Mouse (Mus musculus): ENCODE data around the gene Ferd3l. TPM values are rescaled to one million over a fixed set of nuclear protein-coding genes. Genes with fewer than 3 reads are reported as not detected.

The Ferd3l gene
- polyA plus RNA-seq (2014; fragmentation: Nextera tagmentation; extraction: Ambion mirVana), result not detected in 2 replicates

DNA sequence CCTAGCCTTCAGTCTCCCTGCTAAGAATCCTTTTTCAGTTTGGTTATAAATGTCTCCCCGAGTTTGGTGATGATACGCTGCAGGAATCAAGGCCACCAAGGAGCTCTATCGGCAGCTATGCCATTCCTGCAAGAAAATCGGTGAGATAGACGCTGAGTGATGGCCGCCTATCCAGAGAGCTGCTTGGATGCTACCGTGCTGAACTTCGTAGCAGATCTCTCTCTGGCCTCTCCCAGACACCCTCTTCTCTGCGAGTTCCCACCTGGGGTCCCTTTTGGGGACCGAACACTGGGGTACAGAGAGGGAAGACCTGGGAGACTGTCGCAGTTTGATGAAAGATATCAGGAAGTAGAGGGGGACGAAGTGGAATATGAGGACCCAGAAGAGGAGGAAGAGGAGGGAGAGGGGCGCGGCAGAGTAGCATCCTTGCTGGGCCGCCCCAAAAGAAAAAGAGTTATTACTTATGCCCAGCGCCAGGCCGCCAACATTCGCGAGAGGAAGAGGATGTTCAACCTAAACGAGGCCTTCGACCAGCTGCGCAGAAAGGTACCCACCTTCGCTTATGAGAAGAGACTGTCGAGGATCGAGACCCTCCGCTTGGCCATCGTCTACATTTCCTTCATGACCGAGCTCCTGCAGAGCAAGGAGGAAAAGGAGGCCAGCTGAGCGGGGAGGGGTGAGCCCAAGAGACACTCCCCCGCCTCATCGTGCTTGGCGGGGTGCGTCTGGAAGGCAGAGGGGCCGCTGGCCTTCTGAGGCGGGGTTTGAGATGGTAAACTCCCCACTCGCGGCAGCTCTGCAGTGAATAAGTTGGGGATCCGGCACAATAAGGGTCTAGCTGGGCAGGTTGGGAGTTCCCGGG lies at the start of gene Ferd3l:
Ferd3l (plus strand) TSS at position 95 of the 862 bp plus-strand sequence.
- Histone ChIP-seq H3K27me3 (replicated peaks; ENCODE audit: control insufficient read depth, insufficient read depth, low read length) (peaks cover 41% of the 10 kb centered on the region), H3K4me3 (ENCODE audit: low read depth, low read length) (peak within 1 kb of the TSS; percentile 24), H3K36me3 (ENCODE audit: control insufficient read depth, insufficient read depth, low read length) (no peaks in the 10 kb centered on the region), H3K4me2 (ENCODE audit: low read length) (peak within 1 kb of the TSS; percentile 39), H3K9ac (ENCODE audit: low read length) (no peak within 1 kb of the TSS), H3K4me1 (replicated peaks; ENCODE audit: control insufficient read depth, insufficient read depth, low read length) (peaks cover 10% of the 10 kb centered on the region; the same call in 1 of the 2 replicates), H3K27ac (ENCODE audit: low read depth) (no peak within 1 kb of the TSS), H3K9me3 (ENCODE audit: control insufficient read depth, low read length) (no peaks in the 10 kb centered on the region)
- 1% methylated on average over 39 of the region's 39 CpGs for WGBS
- ATAC-seq (replicated peaks; ENCODE audit: low FRiP score, low TSS enrichment, low read depth), result no peak
- no peak for DNase-seq (ENCODE audit: low spot score)

DNA sequence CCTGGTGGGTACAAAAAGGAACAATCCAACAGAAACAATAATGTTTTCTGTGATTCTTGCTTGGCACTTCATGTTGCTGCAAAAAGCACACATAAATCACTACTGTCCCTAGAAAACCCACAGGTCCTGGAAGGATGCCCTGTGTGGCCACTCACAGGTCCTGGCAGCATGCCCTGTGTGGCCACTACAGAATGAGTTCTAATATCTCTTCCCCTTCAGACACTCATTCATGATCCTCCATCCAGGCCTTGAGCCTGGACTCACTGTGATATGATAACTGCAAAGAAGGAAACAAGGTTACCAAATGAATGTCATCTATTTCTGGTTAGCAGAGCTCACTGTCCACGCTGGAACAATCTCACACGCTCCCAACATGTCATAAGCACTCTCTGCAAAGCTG lies 34.3 kb upstream of the Ferd3l start:
- H3K4me2 ChIP-seq (ENCODE audit: low read length), result no peak overlapping the region
- no peaks in the 10 kb centered on the region for H3K27me3 ChIP-seq (replicated peaks; ENCODE audit: control insufficient read depth, insufficient read depth, low read length)
- no peak overlapping the region for H3K4me3 ChIP-seq (ENCODE audit: low read depth, low read length)
- WGBS, result 79% methylated on average over 2 of the region's 2 CpGs
- DNase-seq (ENCODE audit: low spot score) (no peak), ATAC-seq (replicated peaks; ENCODE audit: low FRiP score, low TSS enrichment, low read depth) (no peak)
- H3K4me1 ChIP-seq (replicated peaks; ENCODE audit: control insufficient read depth, insufficient read depth, low read length), result no peaks in the 10 kb centered on the region
- H3K36me3 ChIP-seq (ENCODE audit: control insufficient read depth, insufficient read depth, low read length), result no peaks in the 10 kb centered on the region
- no peak overlapping the region for H3K27ac ChIP-seq (ENCODE audit: low read depth)
- no peak overlapping the region for H3K9ac ChIP-seq (ENCODE audit: low read length)
- H3K9me3 ChIP-seq (ENCODE audit: control insufficient read depth, low read length), result no peaks in the 10 kb centered on the region

DNA sequence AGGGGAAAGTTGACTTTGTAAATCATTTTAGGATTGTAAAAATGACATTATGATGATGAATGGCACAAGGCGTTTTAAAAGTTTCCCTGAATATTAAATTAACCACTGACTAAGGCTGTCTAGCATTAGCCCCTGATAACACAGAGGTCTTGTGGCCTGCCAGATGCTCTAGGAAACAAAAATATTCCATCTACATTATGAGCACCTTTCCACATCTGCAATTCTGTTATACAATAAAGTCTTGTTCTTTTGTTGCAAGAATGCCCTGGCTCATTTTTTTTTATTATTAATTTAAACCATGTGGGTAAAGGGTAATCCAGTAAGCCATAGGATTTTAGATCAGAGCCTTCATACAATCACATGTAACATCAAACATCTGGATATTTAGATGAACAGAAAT lies 33.6 kb upstream of the Ferd3l start:
- Histone ChIP-seq H3K9me3 (ENCODE audit: control insufficient read depth, low read length) (no peaks in the 10 kb centered on the region), H3K4me1 (replicated peaks; ENCODE audit: control insufficient read depth, insufficient read depth, low read length) (no peaks in the 10 kb centered on the region), H3K4me3 (ENCODE audit: low read depth, low read length) (no peak overlapping the region), H3K4me2 (ENCODE audit: low read length) (no peak overlapping the region), H3K9ac (ENCODE audit: low read length) (no peak overlapping the region), H3K36me3 (ENCODE audit: control insufficient read depth, insufficient read depth, low read length) (no peaks in the 10 kb centered on the region), H3K27me3 (replicated peaks; ENCODE audit: control insufficient read depth, insufficient read depth, low read length) (no peaks in the 10 kb centered on the region), H3K27ac (ENCODE audit: low read depth) (no peak overlapping the region)
- 64% methylated on average over 1 of the region's 1 CpGs for WGBS
- ATAC-seq (replicated peaks; ENCODE audit: low FRiP score, low TSS enrichment, low read depth) (no peak), DNase-seq (ENCODE audit: low spot score) (no peak)

DNA sequence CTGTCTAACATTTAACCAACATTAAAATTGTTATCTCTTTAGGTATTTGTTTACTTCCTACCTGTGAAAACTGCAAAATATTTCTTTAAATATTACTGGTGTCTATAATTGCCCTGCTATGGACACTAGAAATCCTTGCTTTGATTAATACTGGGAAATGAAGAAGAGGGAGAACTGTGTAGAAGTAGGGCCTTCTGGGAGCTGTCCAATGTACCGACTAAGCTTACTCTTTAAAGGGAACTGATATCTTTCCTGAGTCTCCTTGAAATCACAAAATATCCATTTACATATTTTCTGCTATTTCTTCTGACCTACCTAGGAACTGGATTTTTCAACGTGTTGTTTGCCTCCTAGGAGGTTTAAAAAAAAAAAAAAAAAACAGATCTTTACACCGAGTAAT lies 1.5 kb upstream of the Ferd3l start:
- Histone ChIP-seq H3K27me3 (replicated peaks; ENCODE audit: control insufficient read depth, insufficient read depth, low read length) (peaks cover 41% of the 10 kb centered on the region), H3K27ac (ENCODE audit: low read depth) (no peak overlapping the region), H3K4me3 (ENCODE audit: low read depth, low read length) (no peak overlapping the region), H3K9ac (ENCODE audit: low read length) (no peak overlapping the region), H3K4me2 (ENCODE audit: low read length) (no peak overlapping the region), H3K4me1 (replicated peaks; ENCODE audit: control insufficient read depth, insufficient read depth, low read length) (peaks cover 10% of the 10 kb centered on the region; the same call in 1 of the 2 replicates), H3K9me3 (ENCODE audit: control insufficient read depth, low read length) (no peaks in the 10 kb centered on the region), H3K36me3 (ENCODE audit: control insufficient read depth, insufficient read depth, low read length) (no peaks in the 10 kb centered on the region)
- 7% methylated on average over 3 of the region's 3 CpGs for WGBS
- DNase-seq (ENCODE audit: low spot score), result no peak
- ATAC-seq (replicated peaks; ENCODE audit: low FRiP score, low TSS enrichment, low read depth), result no peak

DNA sequence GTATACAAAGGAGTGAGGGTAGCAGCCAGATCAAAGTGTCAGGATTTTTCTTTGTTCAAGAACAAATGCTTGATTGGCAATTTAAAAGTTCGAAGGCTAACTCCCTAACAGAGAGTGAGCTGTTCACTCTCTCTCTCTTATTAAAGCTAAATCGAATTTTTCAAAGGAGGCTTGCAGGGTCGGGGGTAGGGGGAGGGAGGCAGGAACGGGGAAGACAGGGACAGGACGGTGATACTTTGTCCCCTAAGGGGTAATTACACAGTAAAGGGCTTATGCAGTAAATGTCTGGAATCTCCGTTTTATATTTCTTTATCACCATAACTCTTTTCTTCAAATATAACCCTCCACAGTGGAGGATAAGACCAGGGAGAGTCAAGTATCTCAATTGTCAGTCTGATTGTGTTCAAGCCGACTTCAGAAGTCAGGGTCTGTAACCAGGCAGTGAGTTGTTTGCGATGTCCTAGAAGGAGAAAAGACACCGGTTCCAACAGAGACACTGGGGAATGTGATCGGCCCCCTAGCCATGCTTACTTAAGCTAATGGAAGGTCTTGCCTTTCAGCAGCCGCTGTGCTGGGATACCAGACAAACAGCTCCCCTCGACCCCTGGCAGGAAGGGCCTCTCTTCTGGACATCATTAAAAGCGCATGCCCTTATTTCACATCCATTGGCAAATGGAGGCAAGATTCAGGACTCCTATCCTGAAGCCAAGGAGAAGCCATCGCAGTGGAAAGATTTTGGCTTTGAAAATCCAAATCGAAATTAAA lies 709 bp upstream of the Ferd3l start:
- no peak for ATAC-seq (replicated peaks; ENCODE audit: low FRiP score, low TSS enrichment, low read depth)
- Histone ChIP-seq H3K27me3 (replicated peaks; ENCODE audit: control insufficient read depth, insufficient read depth, low read length) (peaks cover 41% of the 10 kb centered on the region), H3K9me3 (ENCODE audit: control insufficient read depth, low read length) (no peaks in the 10 kb centered on the region), H3K4me1 (replicated peaks; ENCODE audit: control insufficient read depth, insufficient read depth, low read length) (peaks cover 10% of the 10 kb centered on the region; the same call in 1 of the 2 replicates), H3K4me2 (ENCODE audit: low read length) (no peak overlapping the region), H3K36me3 (ENCODE audit: control insufficient read depth, insufficient read depth, low read length) (no peaks in the 10 kb centered on the region), H3K27ac (ENCODE audit: low read depth) (no peak overlapping the region), H3K9ac (ENCODE audit: low read length) (no peak overlapping the region), H3K4me3 (ENCODE audit: low read depth, low read length) (no peak overlapping the region)
- WGBS, result 3% methylated on average over 15 of the region's 15 CpGs
- no peak for DNase-seq (ENCODE audit: low spot score)

DNA sequence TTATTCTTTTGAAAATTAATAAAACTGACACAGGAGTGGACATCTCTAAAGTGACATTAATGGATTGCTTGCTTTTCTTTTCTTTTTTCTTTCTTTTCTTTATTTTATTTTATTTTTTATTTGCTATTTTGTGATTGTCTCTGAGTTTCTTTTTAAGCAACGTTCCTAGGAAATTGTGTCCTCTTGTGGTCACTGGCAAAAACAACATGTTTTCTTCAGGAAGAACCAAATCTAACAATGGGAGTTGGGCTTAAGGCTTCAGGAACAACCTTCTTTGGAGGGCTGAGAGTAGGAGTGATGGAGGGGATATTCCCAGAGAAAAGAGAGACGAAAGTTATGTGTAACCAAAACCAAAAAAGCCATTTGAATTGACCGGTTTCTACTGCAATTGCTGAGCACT lies 24.6 kb downstream of the Ferd3l start:
- no peaks in the 10 kb centered on the region for H3K9me3 ChIP-seq (ENCODE audit: control insufficient read depth, low read length)
- WGBS, result 11% methylated on average over 3 of the region's 3 CpGs
- H3K36me3 ChIP-seq (ENCODE audit: control insufficient read depth, insufficient read depth, low read length), result no peaks in the 10 kb centered on the region
- no peak overlapping the region for H3K9ac ChIP-seq (ENCODE audit: low read length)
- no peak overlapping the region for H3K4me2 ChIP-seq (ENCODE audit: low read length)
- no peak for ATAC-seq (replicated peaks; ENCODE audit: low FRiP score, low TSS enrichment, low read depth)
- no peak overlapping the region for H3K27ac ChIP-seq (ENCODE audit: low read depth)
- peaks cover 4% of the 10 kb centered on the region; the same call in 1 of the 2 replicates for H3K4me1 ChIP-seq (replicated peaks; ENCODE audit: control insufficient read depth, insufficient read depth, low read length)
- peaks cover 53% of the 10 kb centered on the region for H3K27me3 ChIP-seq (replicated peaks; ENCODE audit: control insufficient read depth, insufficient read depth, low read length)
- no peak overlapping the region for H3K4me3 ChIP-seq (ENCODE audit: low read depth, low read length)
- DNase-seq (ENCODE audit: low spot score), result no peak

DNA sequence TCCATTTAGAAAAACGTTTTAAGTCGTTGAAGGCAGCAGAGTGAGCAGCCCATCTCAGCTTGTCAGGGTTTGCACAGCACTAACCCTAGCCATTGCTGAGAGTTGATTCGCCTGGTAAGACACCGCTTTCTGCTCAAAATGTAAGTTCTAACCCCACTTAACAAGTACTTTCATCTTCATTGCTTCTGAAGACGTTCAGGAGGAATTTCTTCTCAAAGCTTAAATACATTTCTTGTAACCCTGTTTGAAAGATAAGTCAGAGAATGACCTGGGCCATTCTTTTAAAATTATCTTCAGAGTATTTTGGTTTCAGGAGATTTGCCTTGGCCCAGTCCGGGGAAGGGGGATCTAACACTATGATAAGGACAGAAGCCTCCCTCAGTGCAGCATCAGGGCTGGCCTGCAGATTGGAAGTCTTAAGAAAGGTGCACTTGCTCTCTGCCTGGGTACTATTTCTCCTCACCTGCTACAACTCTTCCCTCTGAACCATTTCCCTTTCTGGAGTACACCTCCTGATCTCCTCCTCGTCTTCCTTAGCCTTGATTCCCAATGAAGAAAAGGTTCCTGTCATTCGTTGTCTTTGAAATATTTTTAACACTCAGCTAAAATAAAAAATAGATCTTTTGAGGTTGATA lies 26.8 kb downstream of the Ferd3l start:
- H3K36me3 ChIP-seq (ENCODE audit: control insufficient read depth, insufficient read depth, low read length), result no peaks in the 10 kb centered on the region
- DNase-seq (ENCODE audit: low spot score), result no peak
- 29% methylated on average over 8 of the region's 8 CpGs for WGBS
- peaks cover 4% of the 10 kb centered on the region; the same call in 1 of the 2 replicates for H3K4me1 ChIP-seq (replicated peaks; ENCODE audit: control insufficient read depth, insufficient read depth, low read length)
- no peak overlapping the region for H3K9ac ChIP-seq (ENCODE audit: low read length)
- H3K9me3 ChIP-seq (ENCODE audit: control insufficient read depth, low read length), result no peaks in the 10 kb centered on the region
- H3K27ac ChIP-seq (ENCODE audit: low read depth), result no peak overlapping the region
- no peak for ATAC-seq (replicated peaks; ENCODE audit: low FRiP score, low TSS enrichment, low read depth)
- H3K27me3 ChIP-seq (replicated peaks; ENCODE audit: control insufficient read depth, insufficient read depth, low read length), result peaks cover 73% of the 10 kb centered on the region
- H3K4me3 ChIP-seq (ENCODE audit: low read depth, low read length), result no peak overlapping the region
- no peak overlapping the region for H3K4me2 ChIP-seq (ENCODE audit: low read length)

DNA sequence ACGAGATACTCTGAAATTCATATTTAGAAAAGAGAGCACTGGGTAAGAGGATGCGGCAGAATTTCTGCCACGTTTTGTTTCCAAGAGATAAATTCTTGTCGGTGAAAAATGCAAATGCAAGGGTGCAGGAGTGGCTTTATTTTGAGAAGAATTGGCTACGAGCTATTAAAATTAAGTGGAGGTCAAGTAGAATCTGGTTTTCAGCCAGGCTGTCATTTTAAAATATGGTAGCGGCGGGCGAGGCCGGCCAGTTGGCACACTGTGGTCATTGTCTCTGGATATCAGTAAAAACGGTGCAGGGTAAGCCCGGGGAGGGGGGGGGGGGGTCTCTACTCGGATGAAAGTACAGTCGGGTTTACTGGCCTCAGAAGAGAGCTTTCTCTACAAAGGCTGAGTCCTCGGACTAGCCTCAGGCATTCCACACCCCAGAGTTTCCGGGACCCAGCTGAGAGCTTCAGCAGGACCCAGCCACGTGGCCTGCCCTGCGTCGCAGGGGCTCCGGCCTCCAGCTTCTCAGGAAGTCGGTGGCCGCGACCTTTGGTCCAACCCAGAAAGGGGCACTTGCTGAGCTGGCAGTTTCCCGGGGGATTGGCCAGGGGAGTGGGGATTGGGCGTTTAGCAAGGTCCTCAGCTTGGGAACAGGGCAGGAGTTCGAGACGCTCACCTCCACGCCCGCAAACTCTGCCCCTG lies 27.5 kb downstream of the Ferd3l start:
- Histone ChIP-seq H3K4me2 (ENCODE audit: low read length) (peak overlapping the region; percentile 65), H3K27me3 (replicated peaks; ENCODE audit: control insufficient read depth, insufficient read depth, low read length) (peaks cover 78% of the 10 kb centered on the region), H3K4me3 (ENCODE audit: low read depth, low read length) (peak overlapping the region; percentile 60; the same call in 1 of the 2 replicates), H3K9me3 (ENCODE audit: control insufficient read depth, low read length) (no peaks in the 10 kb centered on the region), H3K27ac (ENCODE audit: low read depth) (no peak overlapping the region), H3K36me3 (ENCODE audit: control insufficient read depth, insufficient read depth, low read length) (no peaks in the 10 kb centered on the region), H3K4me1 (replicated peaks; ENCODE audit: control insufficient read depth, insufficient read depth, low read length) (peaks cover 4% of the 10 kb centered on the region; the same call in 1 of the 2 replicates), H3K9ac (ENCODE audit: low read length) (no peak overlapping the region)
- 5% methylated on average over 28 of the region's 28 CpGs for WGBS
- DNase-seq (ENCODE audit: low spot score), result peak; percentile 69
- ATAC-seq (replicated peaks; ENCODE audit: low FRiP score, low TSS enrichment, low read depth), result no peak
